Mouse (Mus musculus) heart, embryonic 11.5 days (tissue): ENCODE data around the gene Stoml2. TPM values are rescaled to one million over a fixed set of nuclear protein-coding genes. Genes with fewer than 3 reads are reported as not detected.
"Not testable (repeated sequence)": the region's sequence is repeated elsewhere in the genome, so short reads cannot be mapped to it uniquely, and the experiment has no call there.

Experiments used
- ATAC-seq: fragments of 200-750 bp; cut with Nextera tagmentation; replicated peaks from 2 replicates; pipeline ENCODE4 v1.8.0; 2017; ENCODE audit warnings: moderate library complexity; ENCODE audit not compliant: insufficient number of reproducible peaks, low FRiP score, low TSS enrichment
- H3K27ac ChIP-seq: fragments of 300-500 bp; sonication (generic); 2 replicates; pipeline ENCODE4 v1.5.1; 2014; ENCODE audit warnings: mild to moderate bottlenecking, low read depth, low read length
- H3K27me3 ChIP-seq: fragments of 300-500 bp; sonication (generic); 2 replicates; pipeline ENCODE4 v1.6.1; 2014; ENCODE audit warnings: mild to moderate bottlenecking, low read length, mixed read lengths; ENCODE audit not compliant: control insufficient read depth, insufficient read depth
- H3K36me3 ChIP-seq: fragments of 300-500 bp; sonication (generic); 2 replicates; pipeline ENCODE4 v1.6.1; 2014; ENCODE audit warnings: mild to moderate bottlenecking, low read length, moderate library complexity, mixed read lengths; ENCODE audit not compliant: control insufficient read depth, insufficient read depth
- H3K4me1 ChIP-seq: fragments of 300-500 bp; sonication (generic); 2 replicates; pipeline ENCODE4 v1.6.1; 2014; ENCODE audit warnings: low read length; ENCODE audit not compliant: control insufficient read depth, insufficient read depth
- H3K4me2 ChIP-seq: fragments of 300-500 bp; sonication (generic); 2 replicates; pipeline ENCODE4 v1.6.1; 2014; ENCODE audit warnings: mild to moderate bottlenecking, moderate library complexity
- H3K4me3 ChIP-seq: fragments of 300-500 bp; sonication (generic); 2 replicates; pipeline ENCODE4 v1.5.1; 2014; ENCODE audit warnings: low read depth, low read length
- H3K9ac ChIP-seq: fragments of 300-500 bp; sonication (generic); 2 replicates; pipeline ENCODE4 v1.6.1; 2014; ENCODE audit warnings: mild to moderate bottlenecking, low read depth, low read length, moderate library complexity
- H3K9me3 ChIP-seq: fragments of 300-500 bp; sonication (generic); replicated peaks from 2 replicates; pipeline ENCODE4 v1.6.1; 2016; ENCODE audit warnings: low read length; ENCODE audit not compliant: control insufficient read depth
- WGBS: fragments of 180-500 bp; shearing (Covaris S2); extraction: QIAGEN DNeasy Blood & Tissue Kit; methylation state at CpG from one replicate; pipeline ENCODE4 v1.1.7; 2014; ENCODE audit not compliant: insufficient replicate concordance; 5-methylcytosine and 5-hydroxymethylcytosine counted together
- polyA plus RNA-seq: library from polyadenylated mRNA; unstranded; fragments of >200 nt; fragmentation: Nextera tagmentation; extraction: Ambion mirVana; gene quantifications from 2 replicates; pipeline ENCODE4 v1.2.1, GENCODE M21; 2014

Stoml2 gene
- polyA plus RNA-seq, 1 experiment from 2014 or later: 255 TPM

DNA sequence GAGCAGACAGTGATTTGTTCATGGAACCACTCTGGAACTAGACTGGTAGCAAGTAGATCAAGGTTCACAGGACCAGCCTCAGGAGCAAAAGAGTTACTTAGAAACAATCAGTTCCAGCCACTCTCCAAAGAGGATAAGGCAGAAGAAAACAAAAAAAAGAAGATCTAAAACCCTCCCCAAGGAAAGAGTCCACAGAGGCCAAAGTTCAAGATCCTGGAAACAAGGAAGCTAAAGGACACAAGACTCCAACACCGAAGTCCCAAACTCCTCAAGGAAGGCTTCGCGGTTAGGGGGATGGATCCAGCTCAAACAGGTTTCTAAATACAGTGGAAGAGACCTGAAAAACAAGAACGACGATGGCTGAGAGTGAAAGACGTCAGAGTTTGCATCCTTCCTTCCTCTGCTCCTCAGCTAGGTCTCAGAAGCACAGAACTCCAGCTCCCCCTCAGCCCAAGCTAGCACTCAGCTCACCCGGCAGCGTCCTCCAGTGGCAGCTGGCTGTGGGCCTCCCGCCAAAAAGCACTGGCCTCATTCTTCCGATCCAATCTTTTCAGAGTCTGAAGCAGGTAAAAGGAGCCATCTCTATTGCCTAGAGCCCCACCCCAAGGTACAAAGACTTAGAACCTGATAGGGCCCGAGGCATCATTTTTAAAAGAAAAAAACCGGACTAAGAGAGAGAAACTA lies 28.6 kb downstream of the Stoml2 start:
- no peak overlapping the region for H3K27ac ChIP-seq
- no peaks in the 10 kb centered on the region for H3K27me3 ChIP-seq
- no peak overlapping the region for H3K9ac ChIP-seq
- 79% methylated on average over 12 of the region's 12 CpGs for WGBS
- no peak for ATAC-seq
- H3K9me3 ChIP-seq: no peaks in the 10 kb centered on the region
- no peaks in the 10 kb centered on the region for H3K36me3 ChIP-seq
- no peak overlapping the region for H3K4me3 ChIP-seq
- peaks cover 6% of the 10 kb centered on the region; the same call in 1 of the 2 replicates for H3K4me1 ChIP-seq
- no peak overlapping the region for H3K4me2 ChIP-seq

DNA sequence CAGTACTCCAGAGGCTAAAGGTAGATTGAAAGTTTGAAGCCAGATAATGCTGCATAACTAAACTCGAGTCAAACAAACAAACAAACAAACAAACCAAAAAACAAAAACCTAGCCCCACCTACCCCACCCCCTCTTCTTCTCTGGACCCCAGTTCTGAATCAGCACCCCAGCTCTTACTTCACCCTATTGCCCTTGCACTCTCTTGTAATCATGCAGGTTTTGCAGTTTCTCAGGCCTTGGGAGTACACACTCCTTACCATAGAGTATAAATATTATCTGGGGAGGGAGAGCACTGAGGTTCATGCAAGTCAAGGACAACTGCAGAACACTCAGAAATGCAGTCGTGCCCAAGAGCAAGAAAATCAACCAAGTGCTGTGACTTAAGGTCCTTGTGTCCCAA lies 30.2 kb downstream of the Stoml2 start:
- Histone ChIP-seq H3K4me2 (no peak overlapping the region), H3K9me3 (no peaks in the 10 kb centered on the region), H3K27me3 (no peaks in the 10 kb centered on the region), H3K4me3 (no peak overlapping the region), H3K4me1 (peaks cover 12% of the 10 kb centered on the region; the same call in 1 of the 2 replicates), H3K9ac (no peak overlapping the region), H3K27ac (no peak overlapping the region), H3K36me3 (no peaks in the 10 kb centered on the region; the same call in 1 of the 2 replicates)
- no peak for ATAC-seq
- 90% methylated on average over 2 of the region's 2 CpGs for WGBS

DNA sequence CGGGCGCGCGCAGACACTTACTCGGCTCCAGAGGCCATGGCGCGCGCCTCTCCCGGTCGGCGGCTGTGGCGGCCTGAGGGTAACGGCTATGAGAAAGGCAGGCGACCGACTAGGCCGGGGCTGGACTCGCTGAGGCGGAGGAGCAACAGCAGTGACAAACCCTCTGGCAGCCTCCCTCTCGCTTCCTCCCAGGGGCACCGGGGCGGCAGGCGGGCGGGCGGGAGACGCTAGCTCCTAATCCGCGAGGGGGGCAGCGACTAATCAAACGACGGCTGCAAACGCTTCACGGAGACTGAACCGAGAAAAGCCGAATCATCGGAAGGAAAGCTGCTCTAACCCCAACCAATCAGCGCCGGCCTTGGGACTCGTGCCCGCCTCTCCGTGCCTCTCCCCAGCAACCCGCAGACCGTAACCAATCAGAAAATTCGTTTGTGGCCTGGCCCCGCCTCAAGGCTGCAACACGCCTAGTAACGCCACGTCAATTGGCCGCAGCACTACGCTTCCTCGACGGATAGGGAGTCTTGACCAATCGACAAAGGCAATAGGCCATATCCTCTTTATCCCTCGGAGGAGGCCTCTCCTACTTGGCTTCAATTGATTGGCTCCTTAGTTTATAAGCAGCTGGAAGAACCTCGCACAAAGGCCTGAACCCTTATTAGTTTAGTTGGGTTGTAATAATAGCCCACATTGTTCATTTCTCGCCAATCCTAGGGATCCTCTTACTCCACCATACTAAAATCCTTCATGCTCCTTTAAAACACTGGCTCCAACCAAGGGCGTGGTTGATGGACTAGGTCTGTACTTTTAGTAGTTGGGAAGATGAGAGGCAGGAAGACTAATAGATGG lies 31.1 kb downstream of the Stoml2 start, which contains the start of gene Vcp:
Vcp (minus strand) TSS at position 367 of the 846 bp plus-strand sequence.
- peak within 1 kb of the TSS; percentile 100 for H3K27ac ChIP-seq
- H3K9ac ChIP-seq: peak within 1 kb of the TSS; percentile 97
- peak within 1 kb of the TSS; percentile 91 for H3K4me2 ChIP-seq
- under 1% methylated on average over 46 of the region's 56 CpGs for WGBS
- peak; percentile 97 for ATAC-seq
- H3K9me3 ChIP-seq, H3K36me3 ChIP-seq, H3K27me3 ChIP-seq: not testable (repeated sequence)
- peaks cover 12% of the 10 kb centered on the region; the same call in 1 of the 2 replicates for H3K4me1 ChIP-seq
- H3K4me3 ChIP-seq: peak within 1 kb of the TSS; percentile 95

DNA sequence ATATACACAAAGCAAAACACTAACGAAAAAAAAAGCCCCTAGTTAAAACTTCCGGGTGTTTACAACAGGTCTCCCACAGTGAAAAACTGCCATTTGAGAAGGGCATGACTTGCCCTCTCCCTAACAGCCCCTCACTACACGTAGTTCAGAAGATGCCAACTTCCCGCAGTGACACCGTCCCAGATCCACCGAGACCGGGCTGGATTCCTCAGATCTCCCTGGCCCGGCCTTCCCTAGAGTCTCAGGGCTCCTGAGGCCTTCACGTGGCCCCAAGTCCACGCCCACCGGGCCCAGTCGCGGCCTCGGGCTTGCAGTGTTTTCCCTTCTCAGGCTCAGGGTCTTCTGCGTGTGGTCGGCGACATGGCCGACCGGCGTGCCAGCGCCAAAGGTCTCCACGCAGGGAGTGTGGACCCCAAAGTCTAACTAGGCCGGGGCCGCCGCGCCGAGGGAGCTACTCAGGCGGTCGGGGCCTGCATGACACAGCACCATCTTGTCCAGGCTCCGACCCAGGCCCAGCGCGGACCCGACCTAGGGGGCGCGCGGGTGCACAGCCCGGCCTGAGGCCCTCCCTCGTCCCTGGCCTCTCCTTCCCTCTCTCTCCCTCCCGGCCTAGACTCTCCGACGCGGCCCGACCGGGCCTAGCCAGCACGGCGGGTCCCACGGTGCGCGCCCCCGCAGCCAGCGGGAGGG lies 31.9 kb downstream of the Stoml2 start:
- H3K9ac ChIP-seq: peak overlapping the region; percentile 97
- H3K9me3 ChIP-seq: no peaks in the 10 kb centered on the region
- peak overlapping the region; percentile 100 for H3K27ac ChIP-seq
- H3K4me3 ChIP-seq: peak overlapping the region; percentile 95
- H3K4me1 ChIP-seq: peaks cover 12% of the 10 kb centered on the region; the same call in 1 of the 2 replicates
- WGBS: 0% methylated on average over 51 of the region's 51 CpGs
- H3K4me2 ChIP-seq: peak overlapping the region; percentile 91
- H3K27me3 ChIP-seq: no peaks in the 10 kb centered on the region
- H3K36me3 ChIP-seq: peaks cover 5% of the 10 kb centered on the region; the same call in 1 of the 2 replicates
- peak; percentile 78 for ATAC-seq

DNA sequence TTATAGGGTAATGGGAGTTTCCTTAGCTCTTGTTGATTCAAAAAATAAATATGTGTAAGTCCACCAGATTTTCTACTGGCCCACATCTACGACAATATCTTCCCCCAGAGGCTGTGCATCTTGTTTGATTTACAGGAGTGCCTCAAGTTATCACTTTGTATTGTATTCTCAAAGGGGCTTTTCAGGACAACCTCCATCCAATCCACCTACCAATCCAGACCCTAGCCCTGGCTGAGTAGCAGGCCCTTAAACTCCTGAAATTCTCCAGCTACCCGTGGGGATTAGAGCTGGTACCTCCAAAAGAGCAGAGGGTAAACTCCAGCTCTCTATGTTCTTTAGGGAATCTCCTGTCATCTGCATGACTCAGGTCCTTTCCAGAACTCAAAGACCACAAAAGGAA lies 33.5 kb downstream of the Stoml2 start:
- Histone ChIP-seq H3K27ac (peak overlapping the region; percentile 67), H3K9me3 (no peaks in the 10 kb centered on the region), H3K4me3 (peak overlapping the region; percentile 95), H3K9ac (peak overlapping the region; percentile 29; the same call in 1 of the 2 replicates), H3K4me2 (peak overlapping the region; percentile 91), H3K4me1 (peaks cover 12% of the 10 kb centered on the region; the same call in 1 of the 2 replicates), H3K36me3 (peaks cover 14% of the 10 kb centered on the region), H3K27me3 (no peaks in the 10 kb centered on the region)
- ATAC-seq: no peak
- WGBS: 46% methylated on average over 2 of the region's 2 CpGs

DNA sequence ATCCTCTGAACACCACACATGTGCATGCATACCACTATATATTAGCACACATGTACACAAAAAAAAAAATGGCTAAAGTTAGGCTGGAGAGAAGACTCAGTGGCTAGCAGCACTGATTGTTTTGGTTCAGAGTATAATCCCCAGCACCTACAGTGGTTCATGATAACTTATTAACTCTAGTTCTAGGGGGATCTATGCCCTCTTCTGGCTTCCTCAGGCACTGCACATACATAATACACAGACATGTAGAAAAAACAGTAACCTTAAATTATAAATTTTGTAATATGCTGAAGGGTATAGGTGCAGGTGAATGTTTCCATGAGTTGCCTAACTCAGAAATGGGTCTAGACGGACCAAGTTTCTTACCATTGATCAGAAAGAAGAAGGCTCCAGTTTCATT lies 43.2 kb downstream of the Stoml2 start:
- no peak overlapping the region for H3K9ac ChIP-seq
- no peak for ATAC-seq
- peaks cover 56% of the 10 kb centered on the region for H3K36me3 ChIP-seq
- no peak overlapping the region for H3K4me2 ChIP-seq
- no peak overlapping the region for H3K4me3 ChIP-seq
- H3K4me1 ChIP-seq: no peaks in the 10 kb centered on the region
- H3K27me3 ChIP-seq: no peaks in the 10 kb centered on the region
- no peak overlapping the region for H3K27ac ChIP-seq
- no peaks in the 10 kb centered on the region for H3K9me3 ChIP-seq
- WGBS: 78% methylated on average over 1 of the region's 1 CpGs

DNA sequence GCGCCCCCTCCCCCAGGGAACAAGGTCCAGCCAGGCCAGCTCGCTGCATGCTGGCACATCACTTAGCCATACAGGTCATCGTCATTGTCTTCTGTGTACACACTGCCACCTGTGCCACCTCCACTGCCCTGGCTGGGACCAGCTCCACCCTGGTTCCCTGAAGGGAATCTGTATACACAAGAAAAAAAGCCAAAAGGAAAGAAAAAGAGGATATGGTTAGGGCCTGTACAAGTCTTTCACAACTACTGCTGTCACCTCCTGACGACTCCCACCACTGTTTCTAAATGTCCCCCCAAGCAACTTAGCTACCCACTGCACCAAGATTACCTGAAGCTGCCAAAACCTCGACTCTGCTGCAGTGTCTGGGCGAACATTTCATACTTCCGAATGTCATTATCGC lies 51.0 kb downstream of the Stoml2 start:
- ATAC-seq: not testable (repeated sequence)
- WGBS: 89% methylated on average over 7 of the region's 8 CpGs

DNA sequence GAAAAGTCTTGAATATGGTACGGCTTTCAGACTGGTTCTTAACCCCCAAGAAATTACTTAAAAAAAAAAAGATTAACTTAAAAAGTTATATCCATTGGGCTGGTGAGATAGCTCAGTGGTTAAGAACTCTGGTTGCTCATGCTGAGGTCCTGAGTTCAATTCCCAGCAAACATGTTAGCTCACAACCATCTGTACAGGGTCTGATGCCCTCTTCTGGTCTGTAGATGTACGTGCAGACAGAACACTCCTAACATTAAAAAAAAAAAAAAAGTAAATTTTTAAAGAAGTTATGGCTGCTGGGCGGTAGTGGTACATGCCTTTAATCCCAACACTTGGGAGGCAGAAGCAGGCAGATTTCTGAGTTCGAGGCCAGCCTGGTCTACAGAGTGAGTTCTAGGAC lies 53.4 kb downstream of the Stoml2 start:
- Histone ChIP-seq H3K36me3 (peaks cover 23% of the 10 kb centered on the region), H3K4me3 (no peak overlapping the region), H3K4me1 (peaks cover 5% of the 10 kb centered on the region; the same call in 1 of the 2 replicates), H3K9ac (no peak overlapping the region), H3K9me3 (no peaks in the 10 kb centered on the region), H3K4me2 (no peak overlapping the region), H3K27me3 (no peaks in the 10 kb centered on the region), H3K27ac (no peak overlapping the region)
- 94% methylated on average over 4 of the region's 4 CpGs for WGBS
- no peak for ATAC-seq

More for the DNA sequence above, 51.0 kb downstream of the Stoml2 start:
- H3K9me3 ChIP-seq, H3K27me3 ChIP-seq, H3K4me2 ChIP-seq, H3K4me1 ChIP-seq, H3K9ac ChIP-seq, H3K4me3 ChIP-seq, H3K27ac ChIP-seq: not testable (repeated sequence)
- peaks cover 41% of the 10 kb centered on the region for H3K36me3 ChIP-seq
